Mouse (Mus musculus): ENCODE measurements around the gene Polr1d. TPM values are rescaled to one million over a fixed set of nuclear protein-coding genes. Genes with fewer than 3 reads are reported as not detected.

The Polr1d gene
- polyA plus RNA-seq, 1 experiment from 2014 or later: 115 TPM

GRCm38 (mm10) chr5:147053071-147053470 is 23.8 kb upstream of the Polr1d start:
- WGBS: 82% methylated on average over 6 of the region's 6 CpGs
- H3K27me3 ChIP-seq (replicated peaks; ENCODE audit: control insufficient read depth, insufficient read depth, low read length): no peaks in the 10 kb centered on the region
- no peak overlapping the region for H3K4me3 ChIP-seq (replicated peaks; ENCODE audit: low read length)
- H3K4me2 ChIP-seq (ENCODE audit: low read length): no peak overlapping the region
- no peaks in the 10 kb centered on the region for H3K36me3 ChIP-seq (ENCODE audit: control insufficient read depth, insufficient read depth)
- no peak for ATAC-seq
- no peak overlapping the region for H3K9ac ChIP-seq (replicated peaks; ENCODE audit: low read depth, low read length)
- H3K9me3 ChIP-seq (ENCODE audit: control insufficient read depth, low read length): no peaks in the 10 kb centered on the region
- peaks cover 10% of the 10 kb centered on the region; the same call in 1 of the 2 replicates for H3K4me1 ChIP-seq (replicated peaks; ENCODE audit: control insufficient read depth, insufficient read depth, low read length)
- no peak overlapping the region for H3K27ac ChIP-seq (ENCODE audit: low read length)

- WGBS: 82% methylated on average over 3 of the region's 3 CpGs
- H3K27me3 ChIP-seq (replicated peaks; ENCODE audit: control insufficient read depth, insufficient read depth, low read length): no peaks in the 10 kb centered on the region
- H3K4me1 ChIP-seq (replicated peaks; ENCODE audit: control insufficient read depth, insufficient read depth, low read length): peaks cover 10% of the 10 kb centered on the region; the same call in 1 of the 2 replicates
- no peak for ATAC-seq
- H3K9ac ChIP-seq (replicated peaks; ENCODE audit: low read depth, low read length): no peak overlapping the region
- no peak overlapping the region for H3K27ac ChIP-seq (ENCODE audit: low read length)
- no peak overlapping the region for H3K4me3 ChIP-seq (replicated peaks; ENCODE audit: low read length)
- no peaks in the 10 kb centered on the region for H3K36me3 ChIP-seq (ENCODE audit: control insufficient read depth, insufficient read depth)
- H3K4me2 ChIP-seq (ENCODE audit: low read length): no peak overlapping the region
- H3K9me3 ChIP-seq (ENCODE audit: control insufficient read depth, low read length): no peaks in the 10 kb centered on the region
Observed at GRCm38 (mm10) chr5:147053481-147053880, 23.4 kb upstream of the Polr1d start.

GRCm38 (mm10) chr5:147054328-147054727 is 22.5 kb upstream of the Polr1d start:
- ATAC-seq: no peak
- Histone ChIP-seq H3K4me2 (ENCODE audit: low read length) (no peak overlapping the region), H3K36me3 (ENCODE audit: control insufficient read depth, insufficient read depth) (no peaks in the 10 kb centered on the region), H3K27me3 (replicated peaks; ENCODE audit: control insufficient read depth, insufficient read depth, low read length) (no peaks in the 10 kb centered on the region), H3K9ac (replicated peaks; ENCODE audit: low read depth, low read length) (no peak overlapping the region), H3K9me3 (ENCODE audit: control insufficient read depth, low read length) (no peaks in the 10 kb centered on the region), H3K4me3 (replicated peaks; ENCODE audit: low read length) (no peak overlapping the region), H3K27ac (ENCODE audit: low read length) (no peak overlapping the region), H3K4me1 (replicated peaks; ENCODE audit: control insufficient read depth, insufficient read depth, low read length) (peaks cover 10% of the 10 kb centered on the region; the same call in 1 of the 2 replicates)
- WGBS: 89% methylated on average over 6 of the region's 6 CpGs

- Histone ChIP-seq H3K4me2 (ENCODE audit: low read length) (no peak overlapping the region), H3K4me3 (replicated peaks; ENCODE audit: low read length) (no peak overlapping the region), H3K27me3 (replicated peaks; ENCODE audit: control insufficient read depth, insufficient read depth, low read length) (no peaks in the 10 kb centered on the region), H3K9ac (replicated peaks; ENCODE audit: low read depth, low read length) (no peak overlapping the region), H3K9me3 (ENCODE audit: control insufficient read depth, low read length) (no peaks in the 10 kb centered on the region), H3K36me3 (ENCODE audit: control insufficient read depth, insufficient read depth) (no peaks in the 10 kb centered on the region), H3K4me1 (replicated peaks; ENCODE audit: control insufficient read depth, insufficient read depth, low read length) (peaks cover 10% of the 10 kb centered on the region; the same call in 1 of the 2 replicates), H3K27ac (ENCODE audit: low read length) (no peak overlapping the region)
- WGBS: 61% methylated on average over 2 of the region's 2 CpGs
- 0 out of 2 replicates have a peak, but pooled peaks have one; percentile 38 for ATAC-seq
Observed at GRCm38 (mm10) chr5:147054747-147055270, 22.0 kb upstream of the Polr1d start.

GRCm38 (mm10) chr5:147055572-147056245 is 21.1 kb upstream of the Polr1d start:
- no peak overlapping the region for H3K4me2 ChIP-seq (ENCODE audit: low read length)
- no peaks in the 10 kb centered on the region for H3K27me3 ChIP-seq (replicated peaks; ENCODE audit: control insufficient read depth, insufficient read depth, low read length)
- H3K36me3 ChIP-seq (ENCODE audit: control insufficient read depth, insufficient read depth): no peaks in the 10 kb centered on the region
- H3K27ac ChIP-seq (ENCODE audit: low read length): no peak overlapping the region
- H3K9me3 ChIP-seq (ENCODE audit: control insufficient read depth, low read length): no peaks in the 10 kb centered on the region
- no peak for ATAC-seq
- 85% methylated on average over 6 of the region's 6 CpGs for WGBS
- H3K4me3 ChIP-seq (replicated peaks; ENCODE audit: low read length): no peak overlapping the region
- peaks cover 10% of the 10 kb centered on the region; the same call in 1 of the 2 replicates for H3K4me1 ChIP-seq (replicated peaks; ENCODE audit: control insufficient read depth, insufficient read depth, low read length)
- no peak overlapping the region for H3K9ac ChIP-seq (replicated peaks; ENCODE audit: low read depth, low read length)

- no peak overlapping the region for H3K4me3 ChIP-seq (replicated peaks; ENCODE audit: low read length)
- no peak overlapping the region for H3K27ac ChIP-seq (ENCODE audit: low read length)
- no peaks in the 10 kb centered on the region for H3K27me3 ChIP-seq (replicated peaks; ENCODE audit: control insufficient read depth, insufficient read depth, low read length)
- H3K36me3 ChIP-seq (ENCODE audit: control insufficient read depth, insufficient read depth): no peaks in the 10 kb centered on the region
- ATAC-seq: no peak
- no peak overlapping the region for H3K9ac ChIP-seq (replicated peaks; ENCODE audit: low read depth, low read length)
- H3K4me1 ChIP-seq (replicated peaks; ENCODE audit: control insufficient read depth, insufficient read depth, low read length): peaks cover 10% of the 10 kb centered on the region; the same call in 1 of the 2 replicates
- no peaks in the 10 kb centered on the region for H3K9me3 ChIP-seq (ENCODE audit: control insufficient read depth, low read length)
- 86% methylated on average over 10 of the region's 10 CpGs for WGBS
- no peak overlapping the region for H3K4me2 ChIP-seq (ENCODE audit: low read length)
Observed at GRCm38 (mm10) chr5:147056712-147057290, 20.0 kb upstream of the Polr1d start.

- H3K4me2 ChIP-seq (ENCODE audit: low read length): no peak overlapping the region
- H3K4me1 ChIP-seq (replicated peaks; ENCODE audit: control insufficient read depth, insufficient read depth, low read length): 0 out of 2 replicates have a peak, but pooled peaks cover 6% of the 10 kb centered on the region
- no peak overlapping the region for H3K9ac ChIP-seq (replicated peaks; ENCODE audit: low read depth, low read length)
- no peak overlapping the region for H3K27ac ChIP-seq (ENCODE audit: low read length)
- no peaks in the 10 kb centered on the region for H3K27me3 ChIP-seq (replicated peaks; ENCODE audit: control insufficient read depth, insufficient read depth, low read length)
- H3K36me3 ChIP-seq (ENCODE audit: control insufficient read depth, insufficient read depth): no peaks in the 10 kb centered on the region
- H3K4me3 ChIP-seq (replicated peaks; ENCODE audit: low read length): no peak overlapping the region
- 91% methylated on average over 9 of the region's 9 CpGs for WGBS
- ATAC-seq: no peak
- no peaks in the 10 kb centered on the region for H3K9me3 ChIP-seq (ENCODE audit: control insufficient read depth, low read length)
Observed at GRCm38 (mm10) chr5:147057626-147058414, 19.0 kb upstream of the Polr1d start.

- Histone ChIP-seq H3K27ac (ENCODE audit: low read length) (no peak overlapping the region), H3K4me2 (ENCODE audit: low read length) (no peak overlapping the region)
Observed at GRCm38 (mm10) chr5:147058661-147059060, 18.2 kb upstream of the Polr1d start.

GRCm38 (mm10) chr5:147059319-147059718 is 17.5 kb upstream of the Polr1d start:
- Histone ChIP-seq H3K27me3 (replicated peaks; ENCODE audit: control insufficient read depth, insufficient read depth, low read length) (no peaks in the 10 kb centered on the region), H3K36me3 (ENCODE audit: control insufficient read depth, insufficient read depth) (no peaks in the 10 kb centered on the region), H3K4me3 (replicated peaks; ENCODE audit: low read length) (no peak overlapping the region), H3K27ac (ENCODE audit: low read length) (no peak overlapping the region), H3K4me1 (replicated peaks; ENCODE audit: control insufficient read depth, insufficient read depth, low read length) (0 out of 2 replicates have a peak, but pooled peaks cover 3% of the 10 kb centered on the region), H3K4me2 (ENCODE audit: low read length) (no peak overlapping the region), H3K9ac (replicated peaks; ENCODE audit: low read depth, low read length) (no peak overlapping the region), H3K9me3 (ENCODE audit: control insufficient read depth, low read length) (no peaks in the 10 kb centered on the region)
- WGBS: 87% methylated on average over 9 of the region's 9 CpGs
- no peak for ATAC-seq

More at GRCm38 (mm10) chr5:147058661-147059060, 18.2 kb upstream of the Polr1d start:
- Histone ChIP-seq H3K4me3 (replicated peaks; ENCODE audit: low read length) (no peak overlapping the region), H3K27me3 (replicated peaks; ENCODE audit: control insufficient read depth, insufficient read depth, low read length) (no peaks in the 10 kb centered on the region), H3K4me1 (replicated peaks; ENCODE audit: control insufficient read depth, insufficient read depth, low read length) (0 out of 2 replicates have a peak, but pooled peaks cover 6% of the 10 kb centered on the region), H3K36me3 (ENCODE audit: control insufficient read depth, insufficient read depth) (no peaks in the 10 kb centered on the region), H3K9ac (replicated peaks; ENCODE audit: low read depth, low read length) (no peak overlapping the region), H3K9me3 (ENCODE audit: control insufficient read depth, low read length) (no peaks in the 10 kb centered on the region)
- ATAC-seq: no peak
- 89% methylated on average over 5 of the region's 5 CpGs for whole genome bisulfite sequencing
